Mouse (Mus musculus): ENCODE data around the gene Kirrel.

Gene Kirrel

GRCm38 (mm10) chr3:87100911-87101310, 73.6 kb downstream of the Kirrel start:
- in situ Hi-C loops (cut with MboI; ENCODE audit: low pct_unique_long_range_greater_than_20kb in 1 of 2, low sequenced_read_pairs in 2 of 2, unreplicated experiment in 1 of 2) = no loop called here

- in situ Hi-C loops (cut with MboI; ENCODE audit: low pct_unique_long_range_greater_than_20kb in 1 of 2, low sequenced_read_pairs in 2 of 2, unreplicated experiment in 1 of 2) = no loop called here
Measured at GRCm38 (mm10) chr3:87097969-87098946, 76.3 kb downstream of the Kirrel start.

DNA sequence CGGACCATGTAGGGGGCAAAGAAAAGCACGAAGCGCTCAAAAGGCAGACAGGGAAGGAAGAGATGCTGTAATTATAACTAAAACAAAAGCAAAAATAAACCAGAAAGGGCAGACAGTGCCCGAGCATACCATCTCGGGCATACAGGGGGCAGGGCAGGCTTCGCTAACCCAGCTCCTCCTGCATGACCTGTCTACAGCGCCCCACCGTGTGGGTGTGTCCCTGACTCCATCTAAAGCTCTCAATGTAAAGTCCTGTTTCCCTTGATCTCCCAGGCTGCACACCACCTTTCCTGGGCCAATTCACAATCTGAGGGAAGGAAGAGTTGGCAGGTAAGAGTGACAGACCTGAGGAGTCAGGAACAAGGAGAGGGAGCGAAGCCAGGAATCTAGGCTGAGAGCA, 77.3 kb downstream of the Kirrel start:
- in situ Hi-C loops (cut with MboI; ENCODE audit: low pct_unique_long_range_greater_than_20kb in 1 of 2, low sequenced_read_pairs in 2 of 2, unreplicated experiment in 1 of 2) = no loop called here

GRCm38 (mm10) chr3:87093718-87094117, 80.8 kb downstream of the Kirrel start:
- in situ Hi-C loops (cut with MboI; ENCODE audit: low pct_unique_long_range_greater_than_20kb in 1 of 2, low sequenced_read_pairs in 2 of 2, unreplicated experiment in 1 of 2) = no loop called here

DNA sequence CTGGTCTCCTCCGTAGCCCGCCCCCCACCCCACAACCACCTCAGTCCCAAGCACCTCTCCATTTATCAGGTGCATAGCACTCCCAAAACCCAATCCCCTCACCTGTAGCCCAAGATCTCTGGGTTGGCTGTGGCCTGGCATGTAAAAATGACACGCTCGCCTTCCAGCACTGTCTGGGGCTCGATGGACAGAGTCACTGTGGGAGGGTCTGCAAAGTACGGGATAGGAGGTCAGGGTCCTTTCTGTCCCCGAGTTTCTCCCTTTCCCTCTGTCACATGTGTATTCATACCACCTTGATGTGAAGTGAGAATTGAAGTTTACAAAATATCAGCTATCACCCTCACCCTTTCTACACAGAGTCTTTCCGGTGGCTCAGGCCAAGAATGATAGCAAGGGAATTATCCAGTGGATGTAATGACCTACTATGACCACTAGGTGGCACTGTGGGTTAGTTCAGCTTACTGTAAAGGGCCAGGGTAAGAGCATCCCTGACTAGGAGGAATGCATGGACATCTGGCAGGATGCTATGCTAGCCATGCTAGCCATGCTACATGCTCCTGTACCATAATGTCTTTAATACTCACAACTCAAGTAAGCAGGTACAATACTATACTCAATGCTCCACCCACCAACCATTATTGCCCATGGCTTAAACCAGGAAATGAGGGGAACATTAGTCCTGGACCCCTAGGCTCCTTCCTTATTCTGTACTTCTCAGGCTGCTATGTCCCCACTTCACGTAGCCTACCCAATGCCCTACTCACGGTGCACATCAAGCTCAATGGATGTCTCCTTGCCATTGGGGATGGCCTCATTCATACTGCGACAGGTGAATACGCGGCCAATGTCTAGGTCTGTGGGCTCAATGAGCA, 84.6 kb downstream of the Kirrel start:
- in situ Hi-C loops (cut with MboI; ENCODE audit: low pct_unique_long_range_greater_than_20kb in 1 of 2, low sequenced_read_pairs in 2 of 2, unreplicated experiment in 1 of 2) = loop anchor here (5.0 kb wide), 1 partner anchor 87 kb away; no protein-coding TSS in a partner anchor

- in situ Hi-C loops (cut with MboI; ENCODE audit: low pct_unique_long_range_greater_than_20kb in 1 of 2, low sequenced_read_pairs in 2 of 2, unreplicated experiment in 1 of 2) = loop anchor here (5.0 kb wide), 1 partner anchor 90 kb away; no protein-coding TSS in a partner anchor
Measured at GRCm38 (mm10) chr3:87087146-87087545, 87.4 kb downstream of the Kirrel start.

- in situ Hi-C loops (cut with MboI; ENCODE audit: low pct_unique_long_range_greater_than_20kb in 1 of 2, low sequenced_read_pairs in 2 of 2, unreplicated experiment in 1 of 2) = no loop called here
Measured at GRCm38 (mm10) chr3:87082235-87082634, 92.3 kb downstream of the Kirrel start.

- in situ Hi-C loops (cut with MboI; ENCODE audit: low pct_unique_long_range_greater_than_20kb in 1 of 2, low sequenced_read_pairs in 2 of 2, unreplicated experiment in 1 of 2) = no loop called here
Measured at GRCm38 (mm10) chr3:87079751-87080150, 94.8 kb downstream of the Kirrel start.

DNA sequence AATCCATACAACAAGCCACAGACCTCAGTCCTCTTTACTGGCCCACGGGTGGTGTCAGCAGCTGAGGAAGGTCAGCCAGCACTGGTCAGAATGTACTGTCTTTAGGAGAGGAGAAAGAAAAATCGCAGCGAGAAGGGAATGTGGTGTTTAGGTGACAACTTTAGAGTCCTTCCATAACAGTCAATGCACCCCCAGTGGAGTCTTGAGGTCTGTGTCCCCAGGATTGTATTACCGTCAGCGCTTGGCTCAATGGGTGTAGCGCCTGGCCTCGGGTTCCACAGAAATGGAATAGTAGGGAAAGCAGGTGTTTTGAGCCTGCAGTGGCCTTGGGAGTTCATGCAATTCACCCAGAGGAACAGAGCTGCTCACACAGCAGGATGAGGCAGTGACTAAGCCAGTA, 95.2 kb downstream of the Kirrel start:
- in situ Hi-C loops (cut with MboI; ENCODE audit: low pct_unique_long_range_greater_than_20kb in 1 of 2, low sequenced_read_pairs in 2 of 2, unreplicated experiment in 1 of 2) = no loop called here

DNA sequence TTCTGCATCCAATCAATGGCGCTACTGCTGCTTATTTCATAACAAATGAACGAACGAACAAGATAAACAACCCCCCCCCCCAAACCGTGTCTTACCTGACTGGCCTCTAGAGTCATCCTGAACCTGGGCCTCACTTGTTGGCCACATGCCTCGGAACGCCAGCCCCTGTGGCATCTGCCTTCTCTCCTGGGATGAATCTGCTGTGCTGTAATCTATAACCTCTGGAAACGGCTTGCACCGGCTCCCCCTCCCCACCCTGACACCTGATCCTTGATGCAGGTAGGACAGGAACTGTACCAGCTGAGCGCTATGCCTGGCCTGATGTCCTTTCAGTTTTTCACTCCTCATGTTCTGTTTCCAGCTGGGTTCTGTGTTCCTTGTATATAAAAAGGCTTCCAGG, 96.9 kb downstream of the Kirrel start:
- in situ Hi-C loops (cut with MboI; ENCODE audit: low pct_unique_long_range_greater_than_20kb in 1 of 2, low sequenced_read_pairs in 2 of 2, unreplicated experiment in 1 of 2) = no loop called here

GRCm38 (mm10) chr3:87076899-87077298, 97.6 kb downstream of the Kirrel start:
- in situ Hi-C loops (cut with MboI; ENCODE audit: low pct_unique_long_range_greater_than_20kb in 1 of 2, low sequenced_read_pairs in 2 of 2, unreplicated experiment in 1 of 2) = no loop called here

DNA sequence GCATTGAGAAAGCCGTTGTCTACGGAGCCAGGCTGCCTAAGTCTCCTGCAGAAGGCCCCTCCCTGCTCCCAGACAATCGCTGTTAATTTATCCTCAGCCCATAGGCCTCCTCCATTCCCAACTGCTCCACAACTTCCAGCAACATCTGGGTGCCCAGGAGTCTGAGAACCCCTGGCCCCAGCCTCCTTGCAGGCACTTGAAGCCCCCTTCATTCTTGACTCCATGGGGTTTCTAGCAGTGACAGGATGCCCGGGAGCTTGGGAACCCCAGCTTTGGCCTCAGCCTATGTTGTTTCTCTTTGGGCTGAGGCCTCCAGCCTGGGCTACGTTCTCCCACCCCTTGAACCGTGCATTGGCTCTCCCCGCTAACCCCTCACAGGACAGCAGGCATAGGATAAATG, 98.4 kb downstream of the Kirrel start:
- in situ Hi-C loops (cut with MboI; ENCODE audit: low pct_unique_long_range_greater_than_20kb in 1 of 2, low sequenced_read_pairs in 2 of 2, unreplicated experiment in 1 of 2) = no loop called here

- in situ Hi-C loops (cut with MboI; ENCODE audit: low pct_unique_long_range_greater_than_20kb in 1 of 2, low sequenced_read_pairs in 2 of 2, unreplicated experiment in 1 of 2) = no loop called here
Measured at GRCm38 (mm10) chr3:87072612-87073515, 101.7 kb downstream of the Kirrel start.

- in situ Hi-C loops (cut with MboI; ENCODE audit: low pct_unique_long_range_greater_than_20kb in 1 of 2, low sequenced_read_pairs in 2 of 2, unreplicated experiment in 1 of 2) = no loop called here
Measured at GRCm38 (mm10) chr3:87072191-87072590, 102.4 kb downstream of the Kirrel start.

GRCm38 (mm10) chr3:87067396-87067975, 107.1 kb downstream of the Kirrel start:
- in situ Hi-C loops (cut with MboI; ENCODE audit: low pct_unique_long_range_greater_than_20kb in 1 of 2, low sequenced_read_pairs in 2 of 2, unreplicated experiment in 1 of 2) = no loop called here

GRCm38 (mm10) chr3:87053939-87054338, 120.6 kb downstream of the Kirrel start:
- in situ Hi-C loops (cut with MboI; ENCODE audit: low pct_unique_long_range_greater_than_20kb in 1 of 2, low sequenced_read_pairs in 2 of 2, unreplicated experiment in 1 of 2) = no loop called here

DNA sequence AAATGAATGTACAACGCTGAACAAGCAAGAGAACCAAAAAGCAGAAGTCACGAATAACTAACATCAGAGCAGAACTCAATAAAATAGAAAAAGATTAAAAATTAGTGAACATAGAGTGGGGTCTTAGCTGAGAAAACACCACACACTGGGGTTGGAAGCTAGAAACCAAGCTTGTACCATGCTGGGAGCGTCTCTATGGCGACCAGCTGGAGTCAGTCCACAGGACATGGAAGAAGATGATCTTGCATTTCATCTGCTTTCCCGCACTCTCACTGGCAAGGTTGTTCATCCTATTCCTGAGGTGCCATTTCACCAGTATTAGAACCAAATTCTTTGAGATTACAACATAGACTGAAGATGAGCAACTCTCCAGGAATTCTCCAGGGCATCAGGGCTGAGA, 126.7 kb downstream of the Kirrel start:
- in situ Hi-C loops (cut with MboI; ENCODE audit: low pct_unique_long_range_greater_than_20kb in 1 of 2, low sequenced_read_pairs in 2 of 2, unreplicated experiment in 1 of 2) = no loop called here

DNA sequence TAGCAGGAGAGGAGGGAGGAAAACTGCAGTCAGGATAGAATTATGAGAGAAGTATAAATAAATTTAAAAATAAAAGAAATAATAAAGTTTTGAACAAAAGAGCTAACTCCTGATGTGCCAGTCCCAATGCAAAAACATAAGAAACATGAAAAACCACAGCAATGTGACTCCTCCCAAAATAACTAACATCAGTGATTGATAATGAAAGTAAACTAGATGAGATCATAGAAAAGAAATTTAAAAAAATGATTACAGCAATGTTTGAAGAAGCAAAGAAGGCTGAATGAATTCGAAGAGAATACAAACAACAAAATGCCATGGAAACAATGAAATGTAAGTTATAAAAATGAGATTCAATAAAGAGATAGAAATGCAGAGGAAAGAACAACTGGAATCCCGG, 132.8 kb downstream of the Kirrel start:
- in situ Hi-C loops (cut with MboI; ENCODE audit: low pct_unique_long_range_greater_than_20kb in 1 of 2, low sequenced_read_pairs in 2 of 2, unreplicated experiment in 1 of 2) = no loop called here
